Mouse (Mus musculus) hindbrain, embryonic 15.5 days (tissue): ENCODE measurements around the gene Zfp385c. TPM values are rescaled to one million over a fixed set of nuclear protein-coding genes. Genes with fewer than 3 reads are reported as not detected.
A peak's percentile ranks its signal among the peaks of the same experiment; 100 is the strongest.
"Not testable (repeated sequence)": the region's sequence is repeated elsewhere in the genome, so short reads cannot be mapped to it uniquely, and the experiment has no call there.

Source experiments
- ATAC-seq: fragments of 200-750 bp; cut with Nextera tagmentation; 2 replicates; pipeline ENCODE4 v1.8.0; 2017; ENCODE audit warnings: low read depth, moderate number of reproducible peaks, moderate TSS enrichment; ENCODE audit not compliant: low FRiP score
- H3K27ac ChIP-seq: fragments of 300-500 bp; sonication (generic); replicated peaks from 2 replicates; pipeline ENCODE4 v1.5.1; 2015; ENCODE audit warnings: mild to moderate bottlenecking, inconsistent platforms
- H3K27me3 ChIP-seq: fragments of 300-500 bp; sonication (generic); 2 replicates; pipeline ENCODE4 v1.6.1; 2015; ENCODE audit warnings: control low read depth, inconsistent platforms
- H3K36me3 ChIP-seq: fragments of 300-500 bp; sonication (generic); 2 replicates; pipeline ENCODE4 v1.6.1; 2015; ENCODE audit warnings: control low read depth, inconsistent platforms
- H3K4me1 ChIP-seq: fragments of 300-500 bp; sonication (generic); replicated peaks from 2 replicates; pipeline ENCODE4 v1.6.1; 2015; ENCODE audit warnings: control low read depth, inconsistent platforms
- H3K4me2 ChIP-seq: fragments of 300-500 bp; sonication (generic); 2 replicates; pipeline ENCODE4 v1.6.1; 2015; ENCODE audit warnings: moderate library complexity, mild to moderate bottlenecking, inconsistent platforms
- H3K4me3 ChIP-seq: fragments of 300-500 bp; sonication (generic); 2 replicates; pipeline ENCODE4 v1.5.1; 2015; ENCODE audit warnings: mild to moderate bottlenecking, inconsistent platforms
- H3K9ac ChIP-seq: fragments of 300-500 bp; sonication (generic); 2 replicates; pipeline ENCODE4 v1.6.1; 2015; ENCODE audit warnings: inconsistent platforms
- H3K9me3 ChIP-seq: fragments of 300-500 bp; sonication (generic); 2 replicates; pipeline ENCODE4 v1.6.1; 2016; ENCODE audit warnings: control low read depth, inconsistent platforms
- WGBS: fragments of 180-500 bp; shearing (Covaris S2); methylation state at CpG from one replicate; pipeline ENCODE4 v1.1.7; 2015; 5-methylcytosine and 5-hydroxymethylcytosine counted together
- polyA plus RNA-seq: library from polyadenylated mRNA; unstranded; fragments of >200 nt; fragmentation: Nextera tagmentation; extraction: Ambion mirVana; gene quantifications from 2 replicates; pipeline ENCODE4 v1.2.1, GENCODE M21; 2015

Zfp385c gene
- polyA plus RNA-seq, 1 experiment from 2014 or later, result 0.82 TPM

GRCm38 (mm10) chr11:100681826-100682225 lies 10.4 kb downstream of the Zfp385c start:
- Histone ChIP-seq H3K36me3 (no peaks in the 10 kb centered on the region), H3K4me3 (no peak overlapping the region), H3K27me3 (no peaks in the 10 kb centered on the region), H3K4me2 (no peak overlapping the region), H3K4me1 (no peaks in the 10 kb centered on the region), H3K9ac (no peak overlapping the region), H3K9me3 (no peaks in the 10 kb centered on the region), H3K27ac (no peak overlapping the region)
- no peak for ATAC-seq
- WGBS, result 76% methylated on average over 5 of the region's 5 CpGs

- no peaks in the 10 kb centered on the region for H3K9me3 ChIP-seq
- ATAC-seq, result no peak
- 0 out of 2 replicates have a peak, but pooled peaks cover 4% of the 10 kb centered on the region for H3K27me3 ChIP-seq
- no peak overlapping the region for H3K27ac ChIP-seq
- H3K9ac ChIP-seq, result no peak overlapping the region
- H3K4me3 ChIP-seq, result no peak overlapping the region
- H3K4me1 ChIP-seq, result peaks cover 5% of the 10 kb centered on the region
- no peaks in the 10 kb centered on the region for H3K36me3 ChIP-seq
- H3K4me2 ChIP-seq, result no peak overlapping the region
- 60% methylated on average over 7 of the region's 7 CpGs for WGBS
These were observed 14.4 kb downstream of the Zfp385c start for GRCm38 (mm10) chr11:100677810-100678209.

GRCm38 (mm10) chr11:100673169-100673568 lies 19.1 kb downstream of the Zfp385c start:
- 2% methylated on average over 23 of the region's 23 CpGs for whole genome bisulfite sequencing
- no peak overlapping the region for H3K27ac ChIP-seq
- peak overlapping the region; percentile 34; the same call in 1 of the 2 replicates for H3K4me2 ChIP-seq
- peaks cover 5% of the 10 kb centered on the region for H3K4me1 ChIP-seq
- no peaks in the 10 kb centered on the region for H3K36me3 ChIP-seq
- no peak for ATAC-seq
- no peak overlapping the region for H3K9ac ChIP-seq
- no peak overlapping the region for H3K4me3 ChIP-seq
- no peaks in the 10 kb centered on the region for H3K9me3 ChIP-seq
- H3K27me3 ChIP-seq, result 0 out of 2 replicates have a peak, but pooled peaks cover 12% of the 10 kb centered on the region

GRCm38 (mm10) chr11:100671956-100672355 lies 20.3 kb downstream of the Zfp385c start:
- Histone ChIP-seq H3K27ac (no peak overlapping the region), H3K9ac (no peak overlapping the region), H3K36me3 (no peaks in the 10 kb centered on the region), H3K4me2 (no peak overlapping the region), H3K9me3 (no peaks in the 10 kb centered on the region), H3K27me3 (0 out of 2 replicates have a peak, but pooled peaks cover 12% of the 10 kb centered on the region), H3K4me3 (no peak overlapping the region), H3K4me1 (peaks cover 5% of the 10 kb centered on the region)
- no peak for ATAC-seq
- WGBS, result 75% methylated on average over 2 of the region's 2 CpGs

GRCm38 (mm10) chr11:100671049-100671448 lies 21.2 kb downstream of the Zfp385c start:
- Histone ChIP-seq H3K4me1 (peaks cover 5% of the 10 kb centered on the region), H3K4me3 (no peak overlapping the region), H3K36me3 (no peaks in the 10 kb centered on the region), H3K4me2 (no peak overlapping the region), H3K9ac (no peak overlapping the region), H3K27ac (no peak overlapping the region), H3K9me3 (no peaks in the 10 kb centered on the region), H3K27me3 (0 out of 2 replicates have a peak, but pooled peaks cover 12% of the 10 kb centered on the region)
- no peak for ATAC-seq
- 87% methylated on average over 1 of the region's 1 CpGs for WGBS

- ATAC-seq, result no peak
- Histone ChIP-seq H3K4me3 (no peak overlapping the region), H3K4me2 (no peak overlapping the region), H3K4me1 (peaks cover 8% of the 10 kb centered on the region), H3K9ac (no peak overlapping the region), H3K36me3 (no peaks in the 10 kb centered on the region), H3K9me3 (no peaks in the 10 kb centered on the region), H3K27ac (no peak overlapping the region), H3K27me3 (no peaks in the 10 kb centered on the region)
- WGBS, result 69% methylated on average over 10 of the region's 10 CpGs
These were observed 32.4 kb downstream of the Zfp385c start for GRCm38 (mm10) chr11:100659806-100660205.

GRCm38 (mm10) chr11:100656458-100656857 lies 35.8 kb downstream of the Zfp385c start:
- Histone ChIP-seq H3K27ac (no peak overlapping the region), H3K9me3 (no peaks in the 10 kb centered on the region), H3K9ac (peak overlapping the region; percentile 25; the same call in 1 of the 2 replicates), H3K4me2 (no peak overlapping the region; the same call in 1 of the 2 replicates), H3K27me3 (no peaks in the 10 kb centered on the region), H3K36me3 (no peaks in the 10 kb centered on the region), H3K4me1 (peaks cover 8% of the 10 kb centered on the region), H3K4me3 (no peak overlapping the region)
- no peak for ATAC-seq
- WGBS, result 6% methylated on average over 6 of the region's 6 CpGs

- H3K9ac ChIP-seq, ATAC-seq, H3K4me2 ChIP-seq, H3K27me3 ChIP-seq, H3K4me3 ChIP-seq, H3K27ac ChIP-seq, H3K4me1 ChIP-seq, H3K9me3 ChIP-seq, H3K36me3 ChIP-seq: not testable (repeated sequence)
- 70% methylated on average over 3 of the region's 3 CpGs for WGBS
These were observed 36.7 kb downstream of the Zfp385c start for GRCm38 (mm10) chr11:100655589-100655988.

GRCm38 (mm10) chr11:100651748-100652147 lies 40.5 kb downstream of the Zfp385c start:
- H3K4me3 ChIP-seq, result no peak overlapping the region
- H3K9me3 ChIP-seq, result no peaks in the 10 kb centered on the region
- no peak overlapping the region for H3K9ac ChIP-seq
- no peak overlapping the region for H3K27ac ChIP-seq
- peaks cover 9% of the 10 kb centered on the region for H3K27me3 ChIP-seq
- no peak for ATAC-seq
- H3K36me3 ChIP-seq, result no peaks in the 10 kb centered on the region
- 20% methylated on average over 3 of the region's 3 CpGs for WGBS
- H3K4me2 ChIP-seq, result no peak overlapping the region
- peaks cover 8% of the 10 kb centered on the region for H3K4me1 ChIP-seq

- no peaks in the 10 kb centered on the region for H3K9me3 ChIP-seq
- H3K27me3 ChIP-seq, result peaks cover 9% of the 10 kb centered on the region
- ATAC-seq, result no peak
- no peak overlapping the region for H3K27ac ChIP-seq
- peaks cover 2% of the 10 kb centered on the region for H3K4me1 ChIP-seq
- H3K4me3 ChIP-seq, result no peak overlapping the region
- H3K36me3 ChIP-seq, result no peaks in the 10 kb centered on the region
- H3K9ac ChIP-seq, result no peak overlapping the region
- WGBS, result 31% methylated on average over 8 of the region's 8 CpGs
- no peak overlapping the region for H3K4me2 ChIP-seq
These were observed 41.0 kb downstream of the Zfp385c start for GRCm38 (mm10) chr11:100651205-100651604.

- H3K9ac ChIP-seq, result no peak overlapping the region
These were observed 43.9 kb downstream of the Zfp385c start for GRCm38 (mm10) chr11:100648405-100648804.

GRCm38 (mm10) chr11:100646265-100646664 lies 46.0 kb downstream of the Zfp385c start:
- Histone ChIP-seq H3K27me3 (peaks cover 8% of the 10 kb centered on the region), H3K4me2 (no peak overlapping the region), H3K9me3 (no peaks in the 10 kb centered on the region), H3K27ac (no peak overlapping the region), H3K4me1 (no peaks in the 10 kb centered on the region), H3K36me3 (no peaks in the 10 kb centered on the region), H3K4me3 (no peak overlapping the region), H3K9ac (no peak overlapping the region)
- 11% methylated on average over 1 of the region's 1 CpGs for WGBS
- ATAC-seq, result no peak

More at GRCm38 (mm10) chr11:100648405-100648804, 43.9 kb downstream of the Zfp385c start:
- H3K4me3 ChIP-seq, result no peak overlapping the region
- peaks cover 9% of the 10 kb centered on the region for H3K27me3 ChIP-seq
- H3K9me3 ChIP-seq, result no peaks in the 10 kb centered on the region
- H3K4me2 ChIP-seq, result no peak overlapping the region
- ATAC-seq, result no peak
- no peak overlapping the region for H3K27ac ChIP-seq
- no peaks in the 10 kb centered on the region for H3K4me1 ChIP-seq
- WGBS, result 88% methylated on average over 8 of the region's 8 CpGs
- no peaks in the 10 kb centered on the region for H3K36me3 ChIP-seq
